Mouse (Mus musculus) lung, embryonic 14.5 days (tissue): ENCODE measurements around the gene Samd4b. TPM values are rescaled to one million over a fixed set of nuclear protein-coding genes. Genes with fewer than 3 reads are reported as not detected.

Experiments
- ATAC-seq: fragments of 200-750 bp; cut with Nextera tagmentation; 2 replicates; pipeline ENCODE4 v1.8.0; 2017; ENCODE audit warnings: mild to moderate bottlenecking, moderate TSS enrichment, moderate library complexity; ENCODE audit not compliant: insufficient read depth
- DNase-seq: peaks from one replicate; pipeline ENCODE4 v3.0.0-alpha.2; 2015
- H3K27ac ChIP-seq: fragments of 300-500 bp; sonication (generic); 2 replicates; pipeline ENCODE4 v1.5.1; 2014; ENCODE audit warnings: low read depth, mild to moderate bottlenecking, moderate library complexity
- H3K27me3 ChIP-seq: fragments of 300-500 bp; sonication (generic); 2 replicates; pipeline ENCODE4 v1.6.1; 2014; ENCODE audit warnings: low read length, control low read depth; ENCODE audit not compliant: insufficient read depth
- H3K36me3 ChIP-seq: fragments of 300-500 bp; sonication (generic); 2 replicates; pipeline ENCODE4 v1.6.1; 2014; ENCODE audit warnings: control low read depth; ENCODE audit not compliant: insufficient read depth
- H3K4me1 ChIP-seq: fragments of 300-500 bp; sonication (generic); 2 replicates; pipeline ENCODE4 v1.6.1; 2014; ENCODE audit warnings: antibody characterized with exemption, control low read depth; ENCODE audit not compliant: insufficient read depth
- H3K4me2 ChIP-seq: fragments of 300-500 bp; sonication (generic); 2 replicates; pipeline ENCODE4 v1.6.1; 2014; ENCODE audit warnings: mild to moderate bottlenecking
- H3K4me3 ChIP-seq: fragments of 300-500 bp; sonication (generic); 2 replicates; pipeline ENCODE4 v1.5.1; 2014; ENCODE audit warnings: low read depth, low read length
- H3K9ac ChIP-seq: fragments of 300-500 bp; sonication (generic); 2 replicates; pipeline ENCODE4 v1.6.1; 2014
- H3K9me3 ChIP-seq: fragments of 300-500 bp; sonication (generic); 2 replicates; pipeline ENCODE4 v1.6.1; 2016; ENCODE audit warnings: low read depth, low read length, control low read depth
- CTCF ChIP-seq: IDR thresholded peaks from 2 replicates; pipeline ENCODE4 v1.5.1; 2016; ENCODE audit warnings: antibody characterized with exemption, low read depth
- WGBS: fragments of 180-500 bp; shearing (Covaris S2); extraction: QIAGEN DNeasy Blood & Tissue Kit; methylation state at CpG from one replicate; pipeline ENCODE4 v1.1.7; 2014; 5-methylcytosine and 5-hydroxymethylcytosine counted together
- polyA plus RNA-seq: library from polyadenylated mRNA; unstranded; fragments of >200 nt; fragmentation: Nextera tagmentation; extraction: Ambion mirVana; gene quantifications from 2 replicates; pipeline ENCODE4 v1.2.1, GENCODE M21; 2014

Gene Samd4b
- polyA plus RNA-seq, 1 experiment from 2014 or later = 34.0 TPM

DNA sequence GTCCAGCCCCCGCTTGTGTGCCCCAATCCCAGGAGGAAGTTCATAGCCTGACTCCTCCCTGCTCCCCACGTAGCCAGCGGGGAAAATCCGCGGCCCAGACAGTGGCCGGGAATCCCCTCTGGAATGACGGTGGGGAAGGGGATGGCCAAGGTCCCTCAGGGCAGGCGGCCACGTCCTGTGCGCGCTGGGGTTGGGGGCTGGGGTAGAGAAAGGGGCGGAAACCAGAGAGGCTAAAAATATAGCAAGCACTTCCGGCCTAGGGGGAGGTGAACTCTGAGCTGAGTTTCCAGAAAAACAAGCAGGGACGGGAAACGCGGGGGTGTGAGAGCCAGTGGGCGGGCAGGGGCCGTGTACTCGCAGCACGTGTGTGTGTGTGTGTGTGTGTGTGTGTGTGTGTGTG lies 216.0 kb downstream of the Samd4b start:
- H3K4me2 ChIP-seq = peak overlapping the region; percentile 68
- H3K9ac ChIP-seq = peak overlapping the region; percentile 60
- H3K4me1 ChIP-seq = peaks cover 41% of the 10 kb centered on the region
- H3K36me3 ChIP-seq = peaks cover 18% of the 10 kb centered on the region
- H3K9me3 ChIP-seq = no peaks in the 10 kb centered on the region
- ATAC-seq = peak; percentile 70
- WGBS = under 1% methylated on average over 18 of the region's 20 CpGs
- no peak for TF ChIP-seq CTCF
- no peaks in the 10 kb centered on the region for H3K27me3 ChIP-seq
- H3K4me3 ChIP-seq = peak overlapping the region; percentile 35
- peak overlapping the region; percentile 100 for H3K27ac ChIP-seq
- peak; percentile 94 for DNase-seq

DNA sequence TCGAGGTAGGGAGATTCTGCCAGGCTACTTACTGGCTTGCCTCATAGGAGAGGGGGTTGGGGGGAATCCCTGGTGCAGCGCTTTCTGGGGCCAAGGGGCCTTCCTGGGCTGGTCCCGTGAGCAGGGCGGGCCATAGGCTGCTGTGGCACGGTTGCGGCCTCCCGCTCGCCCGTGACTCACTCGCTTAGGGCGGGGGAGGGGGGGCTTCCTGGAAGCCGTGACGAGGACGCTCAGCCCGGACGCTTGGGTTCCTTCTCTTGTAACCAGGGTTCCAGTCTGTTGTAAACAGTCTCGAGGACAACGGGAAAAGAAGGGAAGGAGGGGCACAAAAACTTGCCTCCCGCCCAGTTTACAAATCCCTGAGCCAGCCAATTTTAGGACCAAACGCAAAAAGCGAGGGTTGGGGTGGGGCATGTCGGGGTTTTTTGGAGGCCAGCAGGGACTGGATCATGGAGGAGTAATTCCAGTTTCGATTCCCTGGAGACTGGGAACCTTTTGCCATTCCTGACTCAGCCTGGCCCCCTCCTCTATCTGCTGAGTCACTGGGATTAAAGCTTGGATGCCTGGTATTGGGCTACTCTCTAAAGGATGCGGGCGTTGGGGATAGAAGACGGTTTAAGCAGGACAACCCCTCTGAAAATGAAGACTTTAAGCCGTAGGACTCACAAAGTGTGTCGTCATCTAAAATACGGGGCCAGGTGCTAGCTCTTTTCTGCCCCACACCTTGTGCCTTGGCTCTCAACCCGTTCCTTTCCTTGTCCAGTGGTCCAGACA lies 216.7 kb downstream of the Samd4b start:
- H3K27ac ChIP-seq = peak overlapping the region; percentile 100
- no peaks in the 10 kb centered on the region for H3K27me3 ChIP-seq
- ATAC-seq (peak; percentile 24), DNase-seq (peak; percentile 83)
- peak overlapping the region; percentile 68 for H3K4me2 ChIP-seq
- H3K9me3 ChIP-seq = no peaks in the 10 kb centered on the region
- peaks cover 17% of the 10 kb centered on the region for H3K36me3 ChIP-seq
- H3K4me3 ChIP-seq = peak overlapping the region; percentile 35
- TF ChIP-seq CTCF = no peak
- peak overlapping the region; percentile 60 for H3K9ac ChIP-seq
- H3K4me1 ChIP-seq = peaks cover 41% of the 10 kb centered on the region
- 5% methylated on average over 30 of the region's 30 CpGs for WGBS

GRCm38 (mm10) chr7:28380237-28381016 lies 217.5 kb downstream of the Samd4b start, which contains the start of gene Zfp36:
TSS of gene Zfp36 (minus strand) at chr7:28380253.
- Histone ChIP-seq H3K36me3 (peaks cover 11% of the 10 kb centered on the region), H3K4me2 (peak within 1 kb of the TSS; percentile 92), H3K9ac (peak within 1 kb of the TSS; percentile 85), H3K4me1 (peaks cover 44% of the 10 kb centered on the region), H3K4me3 (peak within 1 kb of the TSS; percentile 76), H3K27me3 (no peaks in the 10 kb centered on the region), H3K27ac (peak within 1 kb of the TSS; percentile 100), H3K9me3 (no peaks in the 10 kb centered on the region)
- 44% methylated on average over 17 of the region's 17 CpGs for WGBS
- ATAC-seq (no peak), DNase-seq (no peak)
- no peak for TF ChIP-seq CTCF

DNA sequence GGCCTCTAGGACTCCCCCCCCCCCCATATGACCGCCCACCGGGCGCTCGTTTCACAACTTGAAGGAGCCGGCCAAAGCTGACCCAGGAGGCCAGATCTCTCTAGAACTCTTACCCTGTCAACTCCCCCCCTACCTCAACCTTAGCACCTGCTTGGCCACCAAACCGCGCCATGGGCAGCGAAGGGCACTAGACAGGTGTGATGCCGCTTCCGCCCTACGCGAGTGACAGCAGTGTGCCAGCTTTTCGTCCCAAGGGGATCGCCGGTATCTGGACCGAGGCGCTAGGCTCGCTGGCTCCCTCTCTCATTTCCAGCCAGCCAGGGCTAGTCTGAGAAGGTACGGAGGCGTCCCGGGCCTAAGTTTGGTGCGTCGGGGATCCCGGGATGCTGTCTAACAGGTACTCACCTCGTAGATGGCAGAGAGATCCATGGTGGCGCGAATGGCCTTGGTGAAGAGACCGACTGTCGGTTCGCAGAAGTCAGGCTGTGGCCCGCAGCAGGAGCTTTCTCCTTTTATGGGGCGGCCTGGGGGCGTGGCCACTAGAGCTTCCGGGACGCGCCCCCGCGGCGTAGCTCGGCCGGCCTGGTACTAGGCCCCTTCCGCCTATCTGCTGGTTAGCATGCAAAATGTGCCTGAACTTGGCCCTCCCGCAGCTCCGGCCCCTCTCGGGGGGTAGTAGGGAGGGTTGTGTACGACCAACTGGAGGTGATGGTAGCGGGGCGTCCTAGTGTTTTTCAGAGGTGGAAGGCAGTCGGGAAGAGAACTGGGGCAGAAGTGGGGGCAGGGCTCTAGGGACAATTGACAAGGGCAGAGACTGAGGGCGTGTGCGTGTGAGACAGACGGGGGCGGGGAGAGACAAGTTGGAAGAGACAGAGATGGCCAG lies 218.9 kb downstream of the Samd4b start:
- under 1% methylated on average over 53 of the region's 53 CpGs for WGBS
- H3K4me2 ChIP-seq = peak overlapping the region; percentile 92
- ATAC-seq (peak; percentile 42; the same call in 1 of the 2 replicates), DNase-seq (peak; percentile 97)
- no peak for TF ChIP-seq CTCF
- H3K27me3 ChIP-seq = no peaks in the 10 kb centered on the region
- H3K4me3 ChIP-seq = peak overlapping the region; percentile 76
- peaks cover 11% of the 10 kb centered on the region for H3K36me3 ChIP-seq
- H3K9me3 ChIP-seq = no peaks in the 10 kb centered on the region
- H3K27ac ChIP-seq = peak overlapping the region; percentile 97
- H3K4me1 ChIP-seq = peaks cover 44% of the 10 kb centered on the region
- H3K9ac ChIP-seq = peak overlapping the region; percentile 85

- peaks cover 44% of the 10 kb centered on the region for H3K4me1 ChIP-seq
- peak overlapping the region; percentile 92 for H3K4me2 ChIP-seq
- H3K27ac ChIP-seq = peak overlapping the region; percentile 97
- ATAC-seq (no peak), DNase-seq (peak; percentile 67)
- no peak for TF ChIP-seq CTCF
- no peaks in the 10 kb centered on the region for H3K9me3 ChIP-seq
- peaks cover 11% of the 10 kb centered on the region for H3K36me3 ChIP-seq
- no peaks in the 10 kb centered on the region for H3K27me3 ChIP-seq
- H3K9ac ChIP-seq = peak overlapping the region; percentile 85
- WGBS = 21% methylated on average over 32 of the region's 32 CpGs
- H3K4me3 ChIP-seq = peak overlapping the region; percentile 76
Measured at GRCm38 (mm10) chr7:28378066-28378690, 219.8 kb downstream of the Samd4b start.
